Mouse (Mus musculus) kidney, postnatal 4 days (tissue): Measurements from ENCODE around the gene Jarid2.
"Not testable (repeated sequence)": the region's sequence is repeated elsewhere in the genome, so short reads cannot be mapped to it uniquely, and the experiment has no call there.

Experiments used
- DNase-seq, 2 experiments: peaks; one replicate each; pipeline ENCODE4 v3.0.0; 2021; ENCODE audit warnings: mixed read lengths in 2 of 2

Jarid2 gene

DNA sequence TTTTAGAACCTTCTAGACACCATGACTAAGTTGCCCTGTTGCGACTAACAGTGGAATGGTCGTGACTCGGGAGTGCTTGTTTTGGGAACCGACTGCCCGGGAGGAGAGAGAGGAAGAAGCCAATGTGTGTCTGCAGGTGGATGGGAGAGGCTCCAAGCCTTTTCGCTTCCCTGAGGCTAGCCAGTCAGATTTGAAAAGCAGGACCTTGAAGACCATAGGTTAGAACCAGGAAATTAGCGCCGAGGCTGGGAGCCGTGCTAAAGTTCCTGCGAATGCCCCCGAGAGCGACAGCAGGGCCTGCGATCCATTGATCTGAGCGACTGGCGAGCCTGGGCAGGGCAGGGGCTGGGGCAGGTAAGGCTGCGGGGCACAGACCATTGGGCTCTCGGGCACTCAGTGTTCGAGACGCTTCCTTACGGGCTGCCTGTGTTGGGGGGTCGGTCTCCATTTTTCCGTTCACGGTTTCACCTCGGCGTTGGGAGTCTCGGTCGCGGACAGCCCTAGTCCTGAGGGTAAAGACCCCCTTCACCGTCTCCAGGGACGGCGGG is at the start of gene Jarid2:
TSS of gene Jarid2 (plus strand) at position 51 of the 548 bp plus-strand sequence.
- DNase-seq = peak; percentile 60 to 78

DNA sequence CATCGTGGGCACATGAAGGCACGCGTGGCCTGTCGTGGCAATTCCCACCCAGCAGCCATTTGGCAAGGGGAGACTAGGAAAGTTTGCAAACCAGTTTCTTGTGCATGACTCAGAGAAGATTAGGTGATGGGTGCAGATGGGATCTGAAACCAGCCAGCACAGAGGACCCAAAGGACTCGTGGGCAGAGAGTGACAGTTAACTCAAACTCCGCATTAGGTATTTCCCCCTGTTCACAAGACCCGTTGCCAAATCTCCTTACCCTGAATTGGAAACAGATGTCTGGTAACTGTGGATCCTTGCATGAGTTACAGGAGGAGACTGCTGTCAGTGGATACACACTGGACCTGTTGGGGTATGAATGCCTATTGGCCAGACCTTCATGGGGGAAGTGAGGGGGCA is 48.2 kb upstream of the Jarid2 start:
- no peak for DNase-seq

DNA sequence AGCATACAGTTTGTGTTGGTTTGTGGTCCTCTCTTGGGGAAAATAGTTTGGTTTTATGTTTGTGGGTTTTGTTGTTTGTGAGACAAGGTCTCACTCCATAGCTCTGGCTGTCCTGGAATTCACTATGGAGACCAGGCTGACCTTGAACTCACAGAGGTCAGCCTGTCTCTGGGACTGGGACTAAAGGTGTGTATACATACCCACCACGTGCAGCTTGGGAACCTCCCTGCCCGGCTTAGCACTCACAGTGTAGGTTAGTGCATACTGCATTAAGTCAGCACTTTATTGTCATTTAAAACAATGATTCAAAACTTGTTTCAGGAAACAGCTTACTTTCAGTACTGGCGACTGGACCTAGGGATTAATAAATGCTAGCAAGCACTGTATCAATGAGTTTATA is 41.1 kb upstream of the Jarid2 start:
- no peak for DNase-seq

DNA sequence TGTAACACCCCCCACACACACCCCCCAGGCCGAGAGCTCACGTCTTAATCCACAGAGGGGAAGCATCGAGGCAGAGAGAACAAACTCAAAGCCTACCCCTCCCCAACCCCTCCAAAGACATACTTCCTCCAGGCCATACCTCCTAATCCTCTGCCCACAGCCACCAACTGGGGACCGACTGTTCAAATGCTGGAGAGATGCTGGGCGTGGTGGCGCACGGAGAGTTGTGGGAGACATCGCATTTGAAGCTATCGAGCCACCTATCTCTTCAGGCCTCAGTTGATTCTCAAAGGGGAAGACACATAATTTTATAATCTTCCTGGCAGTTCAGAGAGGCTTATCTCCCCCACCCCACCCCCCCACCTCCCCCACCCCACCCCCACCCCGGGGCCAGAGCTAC is 31.6 kb upstream of the Jarid2 start:
- no peak for DNase-seq

DNA sequence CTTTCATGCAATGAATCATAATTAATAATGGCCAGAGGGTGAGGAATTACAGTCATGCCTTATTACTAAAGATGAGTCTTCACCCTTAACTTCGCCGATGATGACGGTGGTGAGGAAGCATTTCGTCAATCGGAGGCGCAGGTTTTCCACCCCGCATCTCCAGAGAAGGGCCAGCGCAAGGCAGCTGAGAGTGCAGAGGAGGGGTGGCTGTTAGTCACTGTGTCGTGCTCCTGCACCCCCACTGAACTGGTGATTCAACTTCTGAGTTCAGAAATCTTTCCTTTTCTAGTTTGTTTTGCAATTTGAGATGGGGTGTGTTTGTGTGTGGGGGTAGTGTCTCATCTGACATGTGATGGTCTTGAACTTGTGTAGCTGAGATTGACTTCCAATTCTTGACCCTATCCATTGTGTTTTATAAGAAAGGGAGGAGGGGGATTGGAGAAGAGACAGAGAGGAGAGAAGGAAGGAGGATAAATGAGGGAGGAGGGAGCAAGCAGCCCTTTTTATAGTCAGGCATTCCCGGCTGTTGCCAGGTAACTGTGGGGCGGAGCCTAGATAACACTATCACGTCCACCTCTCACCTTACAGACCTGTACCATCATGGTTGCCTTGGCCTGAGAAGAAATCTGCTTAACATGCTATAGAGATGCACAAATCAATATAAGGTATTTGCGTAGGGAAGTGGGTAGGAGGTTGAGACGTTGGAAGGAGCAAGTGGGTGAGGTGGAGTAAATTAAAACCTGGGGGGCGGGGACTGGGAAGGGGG is 25.1 kb upstream of the Jarid2 start:
- DNase-seq = no peak

DNA sequence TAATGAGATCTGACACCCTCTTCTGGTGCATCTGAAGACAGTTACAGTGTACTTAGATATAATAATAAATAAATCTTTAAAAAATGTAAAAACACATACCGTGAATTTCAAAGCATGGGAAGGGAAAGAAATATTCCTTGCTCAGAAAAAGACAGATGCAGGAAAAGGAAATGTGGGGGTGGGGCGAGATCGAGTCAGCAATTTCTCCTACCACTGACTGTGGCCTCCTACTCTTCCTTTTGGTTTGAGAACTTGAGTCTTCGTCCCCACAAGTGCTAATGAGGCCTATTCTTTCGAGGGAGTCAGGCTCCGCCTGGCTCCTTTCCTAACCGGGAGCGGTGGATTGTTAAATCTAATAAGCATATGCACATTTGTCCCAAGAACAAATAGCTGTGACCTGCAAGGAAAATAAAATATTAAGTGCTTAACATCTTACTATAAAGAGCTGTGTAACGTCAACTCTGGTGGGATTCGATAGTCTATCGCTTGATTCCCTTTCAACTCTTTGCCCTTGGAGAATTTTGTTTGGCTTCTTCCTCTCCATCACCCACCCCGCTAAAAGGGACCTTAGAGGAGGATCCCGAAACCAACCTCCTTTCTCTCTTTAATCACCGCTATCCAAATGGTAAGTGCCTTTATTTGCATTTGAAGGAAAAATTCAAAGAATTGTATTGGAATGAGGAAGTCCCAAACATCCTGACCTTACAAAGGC is 24.1 kb upstream of the Jarid2 start:
- DNase-seq = peak; percentile 9 to 25

DNA sequence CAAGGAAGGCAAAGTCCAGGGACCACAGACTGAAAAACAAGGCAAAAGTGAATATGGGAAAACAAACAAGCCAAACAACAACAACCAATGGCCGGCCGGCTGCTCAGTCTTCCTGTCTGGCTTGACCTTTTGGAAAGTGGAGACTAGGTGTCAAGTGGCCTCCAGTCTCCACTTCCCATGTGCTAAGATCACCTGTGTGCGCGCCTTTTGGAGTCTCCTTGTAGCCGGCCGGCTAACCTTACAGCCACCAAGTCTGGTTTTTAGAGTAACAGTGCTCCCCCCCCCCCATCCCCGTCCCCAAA is 23.6 kb upstream of the Jarid2 start:
- DNase-seq = no peak

DNA sequence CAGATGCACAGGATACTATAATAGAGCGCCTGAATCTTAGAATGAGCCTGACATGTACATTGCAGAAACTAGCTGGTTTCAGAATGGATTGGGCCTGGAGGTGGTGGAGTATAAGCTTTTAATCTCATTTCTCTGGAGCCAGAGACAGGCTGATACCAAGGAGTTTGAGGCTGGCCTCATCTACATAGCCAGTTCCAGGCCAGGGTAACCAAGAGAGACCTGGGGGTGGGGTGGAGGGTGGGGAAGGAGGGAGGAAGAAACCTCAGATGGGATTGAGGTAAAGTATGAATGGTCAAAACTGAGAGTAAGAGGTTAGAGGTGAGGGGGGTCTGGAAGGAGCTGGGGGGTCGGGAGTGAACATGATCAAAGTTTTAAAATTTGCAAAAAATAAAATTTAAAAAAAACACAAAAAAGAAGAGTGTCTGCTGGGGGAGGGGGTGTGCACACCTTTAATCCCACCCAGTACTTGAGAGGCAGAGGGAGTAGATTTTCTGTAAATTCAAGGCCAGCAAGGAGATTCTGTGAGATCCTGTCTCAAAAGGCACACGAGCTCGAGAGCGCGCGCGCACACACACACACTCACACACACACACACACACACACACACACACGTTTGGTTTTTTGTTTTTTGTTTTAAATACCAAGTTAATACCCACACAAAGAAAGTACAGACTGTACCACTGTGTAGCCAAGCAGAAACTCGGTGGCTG is 22.9 kb upstream of the Jarid2 start:
- DNase-seq = no peak

DNA sequence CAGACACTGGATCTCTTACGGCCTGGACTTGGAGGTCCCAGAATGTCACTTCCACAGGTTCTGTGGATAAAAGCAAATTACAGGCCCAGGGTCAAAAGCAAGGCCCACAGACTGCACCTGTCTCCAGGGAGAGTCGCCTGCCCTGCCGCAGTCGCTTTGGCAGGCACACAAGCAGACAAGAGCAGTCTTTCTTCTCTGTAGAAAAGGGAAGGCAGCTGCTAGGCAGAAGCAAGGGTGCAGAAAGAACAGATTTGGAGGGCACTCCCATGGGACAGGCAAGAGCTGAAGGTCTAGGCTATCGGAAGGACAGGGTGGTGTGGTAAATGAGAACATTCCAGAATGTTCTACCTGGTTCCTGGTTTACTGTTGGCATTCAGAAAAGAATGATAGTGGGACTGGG is 22.1 kb upstream of the Jarid2 start:
- no peak for DNase-seq

DNA sequence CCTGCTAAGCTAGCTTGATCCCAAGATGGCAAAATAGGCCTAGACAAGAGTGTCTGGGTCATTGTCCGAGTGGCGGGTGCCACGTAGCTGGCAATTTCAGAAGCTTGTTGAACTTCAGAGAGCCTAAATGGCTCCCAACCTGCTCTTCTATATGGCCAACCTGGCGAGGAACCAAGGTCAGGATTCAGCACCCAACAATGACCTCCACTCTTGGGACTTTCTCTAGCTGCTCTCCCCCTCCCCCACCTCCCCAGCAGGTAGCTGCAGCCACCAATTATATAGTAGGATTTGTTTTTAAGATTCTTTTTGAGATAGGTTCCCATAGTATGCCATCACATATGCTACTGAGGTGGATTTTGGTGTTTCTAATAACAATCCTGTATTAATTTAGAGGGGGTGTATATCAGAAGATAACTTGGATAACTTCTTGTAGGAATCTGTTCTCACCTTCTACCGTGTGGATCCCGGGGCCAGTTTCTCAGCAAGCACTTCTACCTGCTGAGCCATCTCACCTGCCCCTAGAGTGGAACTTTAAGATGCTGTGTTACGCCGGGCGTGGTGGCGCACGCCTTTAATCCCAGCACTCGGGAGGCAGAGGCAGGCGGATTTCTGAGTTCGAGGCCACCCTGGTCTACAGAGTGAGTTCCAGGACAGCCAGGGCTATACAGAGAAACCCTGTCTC is 20.8 kb upstream of the Jarid2 start:
- DNase-seq = no peak

DNA sequence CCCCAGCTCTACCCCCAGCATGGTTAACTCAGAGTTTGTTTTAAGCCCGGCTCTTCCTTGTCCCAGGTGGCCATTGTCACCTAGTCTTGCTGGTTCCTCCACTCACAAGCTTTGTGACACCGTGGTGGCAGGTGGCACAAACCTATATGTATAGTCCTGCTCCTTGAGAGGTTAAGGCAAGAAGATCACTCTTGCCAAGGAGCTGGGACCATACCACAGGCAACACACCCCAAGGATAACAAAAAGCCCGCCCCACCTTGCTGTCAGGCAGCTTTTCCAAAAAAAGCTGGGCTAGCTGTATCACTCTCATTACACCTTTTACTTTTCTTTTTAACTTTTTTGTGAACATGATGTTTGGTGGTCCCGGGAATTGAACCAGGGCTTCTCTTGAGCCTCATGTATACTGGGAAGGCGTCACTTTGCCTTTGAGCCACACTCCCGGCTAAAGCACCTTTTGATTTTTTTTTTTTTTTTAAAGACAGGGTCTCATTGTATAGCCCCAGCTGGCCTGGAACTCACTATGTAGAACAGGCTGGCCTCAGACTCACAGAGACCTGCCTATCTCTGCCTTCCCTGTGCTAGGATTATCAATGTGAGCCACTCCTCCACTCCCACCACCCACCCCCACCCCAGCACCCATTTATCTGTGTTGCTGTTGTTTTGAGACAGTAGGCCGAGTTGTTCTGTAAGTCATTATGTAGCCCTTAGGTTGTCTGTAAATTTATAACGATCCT is 19.4 kb upstream of the Jarid2 start:
- DNase-seq = no peak

DNA sequence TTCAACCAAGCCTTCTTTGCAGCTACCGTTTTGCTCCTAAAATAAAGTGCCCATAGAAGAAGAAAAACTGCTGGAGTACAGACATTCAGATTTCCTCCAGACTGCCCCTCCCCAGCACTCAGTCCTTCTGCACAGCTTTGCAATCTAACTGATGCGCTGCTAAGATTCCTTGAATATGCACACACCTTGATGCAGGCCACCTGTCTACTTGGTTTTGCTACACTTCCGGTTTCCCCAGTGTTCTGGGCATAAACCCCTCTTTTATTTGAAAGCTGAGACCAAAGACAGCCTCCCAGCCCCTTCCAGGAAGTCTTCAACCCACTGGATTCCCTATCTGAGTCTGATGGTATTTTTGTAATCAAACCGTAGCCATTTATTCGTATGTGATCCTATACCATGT is 18.2 kb upstream of the Jarid2 start:
- DNase-seq = no peak

DNA sequence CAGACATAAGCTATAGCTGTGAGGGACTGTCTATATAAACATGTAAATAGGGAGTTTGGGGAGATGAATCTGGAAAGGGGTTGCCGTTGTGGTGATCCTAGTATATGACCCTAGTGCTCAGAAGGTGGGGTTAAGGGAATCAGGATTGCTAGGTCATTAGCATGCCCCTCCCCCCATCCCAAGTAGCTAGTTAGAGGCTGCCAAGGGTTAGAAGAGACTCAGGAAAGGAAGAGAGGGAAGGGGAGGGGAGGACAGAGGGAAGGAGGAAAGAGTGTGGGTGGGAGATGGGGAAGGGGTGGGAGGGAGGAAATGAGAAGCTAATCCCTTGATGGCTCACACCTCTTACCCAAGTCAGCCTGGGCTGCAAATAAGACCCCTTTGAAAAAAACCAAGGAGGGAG is 17.4 kb upstream of the Jarid2 start:
- DNase-seq = no peak

DNA sequence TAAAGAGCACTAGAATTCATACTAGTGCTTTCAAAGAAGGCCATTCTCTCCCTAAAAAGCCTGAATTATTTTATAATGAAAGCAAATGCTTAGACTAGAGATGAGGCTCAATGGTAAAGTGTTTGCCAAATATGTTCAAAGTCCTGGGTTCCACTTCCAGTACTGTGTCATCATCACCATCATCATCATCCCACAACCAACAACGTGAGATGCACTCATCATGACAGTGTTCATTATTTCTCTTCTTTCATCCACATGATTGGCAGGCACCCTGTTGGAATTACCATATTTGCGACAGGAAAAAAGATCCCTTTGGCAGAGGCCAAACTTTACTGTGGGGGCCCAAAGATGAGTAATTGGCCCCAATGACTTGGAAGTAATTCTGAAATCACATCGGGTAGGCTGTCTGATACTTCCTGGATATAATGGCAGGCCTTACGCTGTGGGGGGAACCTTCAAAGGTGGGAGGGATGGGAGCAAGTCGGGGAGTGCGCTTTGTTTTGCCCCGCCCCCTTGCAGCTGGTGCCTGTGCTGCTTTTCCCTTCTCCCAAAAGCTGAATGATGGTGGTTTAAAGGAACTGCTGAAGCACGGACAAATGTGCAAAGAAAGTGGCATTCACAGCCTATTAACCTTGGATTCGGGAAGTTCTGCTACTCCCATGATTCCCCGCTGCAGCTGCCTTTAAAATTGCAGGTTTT is 13.9 kb upstream of the Jarid2 start:
- DNase-seq = peak; percentile 43 to 62

DNA sequence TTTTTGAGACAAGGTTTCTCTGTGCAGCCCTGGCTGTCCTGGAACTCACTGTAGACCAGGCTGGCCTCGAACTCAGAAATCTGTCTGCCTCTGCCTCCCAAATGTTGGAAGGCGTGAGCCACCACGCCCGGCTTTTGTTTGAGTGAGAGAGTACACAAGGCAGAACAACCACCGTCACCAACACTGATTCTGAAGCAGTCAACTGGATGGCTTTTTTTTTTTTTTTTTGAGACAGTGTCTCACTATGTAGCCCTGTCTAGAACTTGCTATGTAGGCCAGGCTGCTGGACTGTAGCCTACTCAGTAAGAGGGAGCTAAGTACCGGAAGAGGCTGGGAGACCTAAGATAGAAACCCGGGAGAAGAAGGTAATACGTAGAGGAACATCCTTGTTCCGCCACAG is 11.4 kb upstream of the Jarid2 start:
- no peak for DNase-seq

DNA sequence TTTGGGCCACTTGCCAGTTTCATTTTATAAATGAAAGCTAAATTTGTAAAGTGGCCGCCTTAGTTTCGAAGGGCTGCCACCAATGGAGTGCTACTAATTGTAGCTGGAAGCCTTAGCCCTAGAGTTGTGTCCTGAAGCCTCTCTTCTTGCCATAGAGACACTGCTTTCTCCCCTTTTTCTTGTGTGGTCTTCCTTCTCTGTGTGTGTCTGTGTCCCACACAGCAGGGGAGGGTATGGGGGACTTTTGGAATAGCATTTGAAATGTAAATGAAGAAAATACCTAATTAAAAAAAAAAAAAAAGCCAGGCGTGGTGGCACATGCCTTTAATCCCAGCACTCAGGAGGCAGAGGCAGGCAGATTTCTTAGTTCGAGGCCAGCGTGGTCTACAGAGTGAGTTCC is 10.8 kb upstream of the Jarid2 start:
- DNase-seq = not testable (repeated sequence)

DNA sequence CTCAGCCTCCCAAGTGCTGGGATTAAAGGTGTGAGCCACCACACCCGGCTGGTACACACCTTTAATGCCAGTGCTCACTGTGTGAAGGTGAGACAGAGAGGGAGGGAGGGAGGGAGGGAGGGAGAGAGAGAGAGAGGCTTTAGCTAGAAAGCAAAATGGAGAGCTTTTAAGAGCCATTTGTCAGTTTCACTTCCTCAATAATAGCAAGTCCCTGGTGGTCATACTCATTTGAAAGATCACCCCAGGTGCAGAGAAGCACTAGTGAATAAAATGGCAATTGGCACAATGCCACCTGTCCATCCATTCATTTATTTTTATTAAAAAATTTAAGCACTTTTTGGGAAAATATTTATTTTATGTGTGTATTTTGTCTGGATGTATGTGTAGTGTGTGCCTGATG is 9.2 kb upstream of the Jarid2 start:
- no peak for DNase-seq

DNA sequence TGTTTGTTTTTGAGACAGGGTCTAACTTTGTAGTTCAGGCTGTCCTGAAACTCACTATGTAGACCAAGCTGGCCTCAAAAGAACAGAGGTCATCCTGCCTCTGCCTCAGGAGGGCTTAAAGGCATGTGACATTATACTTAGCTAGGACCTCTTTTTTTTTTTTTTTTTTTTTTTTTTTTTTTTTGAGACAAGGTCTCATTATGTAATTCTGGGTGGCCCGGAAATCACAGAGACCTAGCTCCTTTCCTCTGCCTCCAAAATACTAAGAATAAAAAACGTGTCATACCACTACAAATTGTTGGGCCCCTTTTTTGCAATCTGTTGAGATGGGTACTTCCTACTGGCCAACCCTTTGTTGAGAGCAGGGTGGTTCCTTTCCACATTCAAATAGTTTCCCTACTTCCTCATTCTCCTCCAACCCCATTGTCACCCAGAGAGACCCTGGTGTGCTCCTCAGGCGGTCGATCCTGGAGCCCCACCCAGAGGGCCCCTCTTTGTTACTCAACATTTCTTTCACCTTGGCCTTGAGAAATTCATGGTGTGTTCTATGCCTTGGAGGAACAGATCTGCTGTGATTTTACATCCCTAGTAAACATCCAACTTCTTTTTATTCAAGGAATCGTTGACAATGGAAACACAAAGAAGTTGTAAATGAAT is 7.3 kb upstream of the Jarid2 start:
- no peak for DNase-seq

DNA sequence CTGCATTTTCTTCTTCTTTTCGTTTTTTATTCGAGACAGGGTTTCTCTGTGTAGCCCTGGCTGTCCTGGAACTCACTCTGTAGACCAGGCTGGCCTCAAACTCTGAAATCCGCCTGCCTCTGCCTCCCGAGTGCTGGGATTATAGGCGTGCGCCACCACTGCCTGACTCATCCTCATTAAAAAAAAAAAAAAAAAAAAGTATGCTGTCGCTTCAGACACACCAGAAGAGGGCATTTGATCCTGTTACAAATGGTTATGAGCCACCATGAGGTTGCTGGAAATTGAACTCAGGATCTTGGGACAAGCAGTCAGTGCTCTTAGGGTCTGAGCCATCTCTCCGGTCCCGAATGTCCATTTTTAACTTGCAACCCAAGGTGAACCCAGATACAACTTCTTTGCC is 5.8 kb upstream of the Jarid2 start:
- not testable (repeated sequence) for DNase-seq

DNA sequence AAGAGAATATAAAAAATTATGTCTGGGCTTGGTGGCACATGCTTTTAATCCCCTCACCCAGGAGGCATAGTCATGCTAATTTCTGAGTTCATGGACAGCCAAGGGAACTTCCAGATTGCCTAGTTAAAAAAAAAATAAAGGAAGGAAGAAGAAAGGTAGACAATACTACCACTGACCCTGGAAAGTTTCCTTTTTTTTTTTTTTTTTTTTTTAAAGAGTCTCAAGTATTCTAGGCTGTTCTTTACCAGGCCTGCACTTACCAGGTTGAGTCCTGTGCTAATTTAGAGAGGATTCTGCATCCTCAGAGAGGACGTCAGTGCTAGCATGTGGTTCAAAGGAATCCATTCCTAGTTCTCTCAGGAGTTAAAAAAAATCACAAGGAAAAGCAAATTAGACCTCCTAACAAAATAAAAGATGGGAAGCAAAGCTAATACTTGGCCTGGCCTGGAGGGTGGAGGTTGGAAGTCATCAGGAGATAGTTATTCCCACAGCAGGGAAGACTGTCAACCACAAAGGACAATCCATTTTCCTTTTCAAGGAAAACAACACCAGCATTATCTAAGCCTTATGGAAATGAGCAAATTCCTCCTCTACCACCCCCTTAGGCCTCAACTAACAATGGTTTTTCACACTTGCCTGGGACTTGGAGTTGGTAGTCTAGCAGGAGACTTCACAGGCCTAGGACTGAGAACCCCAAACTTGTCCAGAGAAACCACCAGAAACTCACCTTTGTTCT is 961 bp upstream of the Jarid2 start:
- DNase-seq = no peak
